Mouse (Mus musculus) CD4-positive helper T cell, adult 2 months (primary cell): ENCODE results near the gene Glmp.
"Not testable (repeated sequence)": the region's sequence is repeated elsewhere in the genome, so short reads cannot be mapped to it uniquely, and the experiment has no call there.

ENCODE experiments used
- DNase-seq: peaks from one replicate; pipeline ENCODE4 v3.0.0-alpha.2; 2012; ENCODE audit warnings: low read depth, missing footprints, low spot score

The Glmp gene

GRCm38 (mm10) chr3:88324951-88325405 lies at the start of gene Glmp:
Gene Glmp (plus strand): TSS chr3:88325023.
- DNase-seq: peak; percentile 74

- no peak for DNase-seq
These were observed 48.7 kb upstream of the Glmp start for GRCm38 (mm10) chr3:88276121-88276520.

GRCm38 (mm10) chr3:88276529-88277143 lies 48.2 kb upstream of the Glmp start:
- DNase-seq: no peak

- no peak for DNase-seq
These were observed 44.8 kb upstream of the Glmp start for GRCm38 (mm10) chr3:88280035-88280434.

- not testable (repeated sequence) for DNase-seq
These were observed 43.5 kb upstream of the Glmp start for GRCm38 (mm10) chr3:88281141-88281916.

- not testable (repeated sequence) for DNase-seq
These were observed 39.8 kb upstream of the Glmp start for GRCm38 (mm10) chr3:88284815-88285564.

GRCm38 (mm10) chr3:88285565-88285895 lies 39.3 kb upstream of the Glmp start:
- DNase-seq: not testable (repeated sequence)

GRCm38 (mm10) chr3:88287110-88287509 lies 37.7 kb upstream of the Glmp start, which contains the start of gene Gm38392:
Gene Gm38392 (minus strand): TSS chr3:88287210.
- no peak for DNase-seq

GRCm38 (mm10) chr3:88288133-88288713 lies 36.6 kb upstream of the Glmp start:
- not testable (repeated sequence) for DNase-seq

GRCm38 (mm10) chr3:88291970-88292369 lies 32.9 kb upstream of the Glmp start:
- peak; percentile 48 for DNase-seq

GRCm38 (mm10) chr3:88295272-88295671 lies 29.6 kb upstream of the Glmp start:
- not testable (repeated sequence) for DNase-seq

- DNase-seq: no peak
These were observed 28.7 kb upstream of the Glmp start for GRCm38 (mm10) chr3:88296110-88296560.

- peak; percentile 100 for DNase-seq
These were observed 28.1 kb upstream of the Glmp start, which contains the start of the genes Tsacc and Cct3 for GRCm38 (mm10) chr3:88296561-88297318. Gene Tsacc (minus strand): TSS chr3:88296999. Gene Cct3 (plus strand): TSS chr3:88297116.

- DNase-seq: peak; percentile 83
These were observed 27.4 kb upstream of the Glmp start for GRCm38 (mm10) chr3:88297321-88297851.

- no peak for DNase-seq
These were observed 25.7 kb upstream of the Glmp start for GRCm38 (mm10) chr3:88299172-88299571.

GRCm38 (mm10) chr3:88328956-88329355 lies 4.1 kb downstream of the Glmp start:
- DNase-seq: no peak

GRCm38 (mm10) chr3:88331282-88331681 lies 6.5 kb downstream of the Glmp start:
- peak; percentile 62 for DNase-seq

GRCm38 (mm10) chr3:88334029-88334658 lies 9.3 kb downstream of the Glmp start:
- DNase-seq: no peak

GRCm38 (mm10) chr3:88334902-88335435 lies 10.1 kb downstream of the Glmp start:
- DNase-seq: no peak
